Mouse (Mus musculus) frontal cortex, adult 2 months (tissue): ENCODE data around the gene Olfr971. TPM values are rescaled to one million over a fixed set of nuclear protein-coding genes. Genes with fewer than 3 reads are reported as not detected.
"Not testable (repeated sequence)": the region's sequence is repeated elsewhere in the genome, so short reads cannot be mapped to it uniquely, and the experiment has no call there.

Source experiments
- DNase-seq, 2 experiments: peaks; one replicate each; pipeline ENCODE4 v3.0.0; 2022; ENCODE audit warnings: low spot score in 1 of 2; ENCODE audit errors: extremely low spot score in 1 of 2
- polyA plus RNA-seq: library from polyadenylated mRNA; depleted of rRNA; stranded (reverse); fragments of >200 nt; gene quantifications from 2 replicates; pipeline ENCODE4 v1.2.3, GENCODE M21; 2012; rRNA removed

The Olfr971 gene
- not detected in 2 replicates for polyA plus RNA-seq

GRCm38 (mm10) chr9:39836576-39836975 lies at the start of gene Olfr971:
Gene Olfr971 (plus strand): TSS chr9:39836876.
- not testable (repeated sequence) for DNase-seq

- no peak for DNase-seq
Measured at GRCm38 (mm10) chr9:39790558-39790957, 46.1 kb upstream of the Olfr971 start, which contains the start of gene Olfr969. Gene Olfr969 (plus strand): TSS chr9:39790945.

DNA sequence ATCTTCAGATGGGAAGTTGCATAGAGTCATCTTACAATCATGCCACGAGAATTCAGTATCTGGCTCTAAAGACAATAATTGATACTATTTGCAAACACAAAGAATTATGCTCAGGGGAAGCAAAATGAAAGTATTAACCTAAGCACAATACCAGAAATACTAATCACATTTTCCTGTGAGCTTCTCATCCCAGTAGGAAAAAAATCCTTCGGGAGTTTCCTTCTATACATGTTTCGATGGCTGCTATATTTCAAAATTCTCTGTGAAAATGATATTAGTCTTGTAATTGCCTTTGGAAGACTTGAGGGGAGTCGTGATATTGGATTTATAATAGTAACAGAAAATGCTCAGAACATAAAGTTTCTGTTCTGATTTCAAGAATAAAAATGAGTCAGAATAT lies 28.1 kb upstream of the Olfr971 start, which contains the start of gene Olfr970:
Gene Olfr970 (plus strand): TSS at position 301 of the 400 bp plus-strand sequence.
- DNase-seq, result no peak

- no peak for DNase-seq
Measured at GRCm38 (mm10) chr9:39866122-39866521, 29.4 kb downstream of the Olfr971 start, which contains the start of gene Olfr972. Gene Olfr972 (plus strand): TSS chr9:39866422.

DNA sequence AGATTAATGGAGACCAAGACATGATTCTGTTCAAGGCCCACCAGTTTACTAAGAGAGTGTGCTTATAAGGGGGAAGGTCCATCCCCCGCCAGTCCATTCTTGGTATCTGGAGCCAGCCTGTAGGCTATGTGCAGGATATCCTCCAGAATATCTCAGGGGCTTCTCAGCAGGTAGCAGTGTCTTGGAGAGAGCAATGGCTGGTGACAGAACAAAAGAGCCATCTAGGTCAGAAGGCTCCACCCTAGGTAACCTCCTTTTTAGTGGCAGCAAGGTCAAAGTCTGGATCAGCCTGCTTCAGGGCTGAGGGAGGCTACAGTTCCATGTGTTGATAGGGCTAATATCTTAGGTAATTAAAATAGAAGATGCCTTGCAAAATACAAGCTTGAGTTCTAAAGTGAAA lies 35.3 kb downstream of the Olfr971 start:
- DNase-seq, result not testable (repeated sequence)

GRCm38 (mm10) chr9:39877541-39878396 lies 41.1 kb downstream of the Olfr971 start:
- DNase-seq, result not testable (repeated sequence)

Other genes starting within 250 kb of the Olfr971 start
- 4.4 and 5.5 TPM in 2 replicates for gene AW551984, start 232.5 kb upstream of the Olfr971 start, polyA plus RNA-seq
- not detected in 2 replicates for gene Olfr148, start 226.2 kb upstream of the Olfr971 start, polyA plus RNA-seq
- gene Olfr960, start 215.5 kb upstream of the Olfr971 start, polyA plus RNA-seq, result not detected in 2 replicates
- not detected in 2 replicates for gene Olfr961, start 191.8 kb upstream of the Olfr971 start, polyA plus RNA-seq
- not detected in 2 replicates for gene Olfr963, start 169.7 kb upstream of the Olfr971 start, polyA plus RNA-seq
- gene Olfr149, start 129.8 kb upstream of the Olfr971 start, polyA plus RNA-seq, result not detected in 2 replicates
- gene Olfr965, start 125.5 kb upstream of the Olfr971 start, polyA plus RNA-seq, result 0.11 TPM in 1 of 2 replicates, not detected in the other
- not detected in 2 replicates for gene Olfr150, start 105.9 kb upstream of the Olfr971 start, polyA plus RNA-seq
- gene Olfr967, start 90.6 kb upstream of the Olfr971 start, polyA plus RNA-seq, result not detected in 2 replicates
- gene Olfr968, start 53.6 kb upstream of the Olfr971 start, polyA plus RNA-seq, result not detected in 2 replicates
- gene Olfr969, start 45.9 kb upstream of the Olfr971 start, polyA plus RNA-seq, result not detected in 2 replicates
- gene Olfr970, start 28.0 kb upstream of the Olfr971 start, polyA plus RNA-seq, result not detected in 2 replicates
- gene Olfr972, start 29.5 kb downstream of the Olfr971 start, polyA plus RNA-seq, result 0.06 TPM in 1 of 2 replicates, not detected in the other
- not detected in 2 replicates for gene Olfr229, start 70.5 kb downstream of the Olfr971 start, polyA plus RNA-seq
- gene Olfr974, start 100.6 kb downstream of the Olfr971 start, polyA plus RNA-seq, result not detected in 2 replicates
- 0.02 TPM in 1 of 2 replicates, not detected in the other for gene Olfr975, start 115.2 kb downstream of the Olfr971 start, polyA plus RNA-seq
- gene Olfr976, start 124.3 kb downstream of the Olfr971 start, polyA plus RNA-seq, result not detected in 2 replicates
- gene Olfr978, start 155.2 kb downstream of the Olfr971 start, polyA plus RNA-seq, result not detected in 2 replicates
- gene Olfr979, start 166.6 kb downstream of the Olfr971 start, polyA plus RNA-seq, result not detected in 2 replicates
- gene Olfr980, start 172.7 kb downstream of the Olfr971 start, polyA plus RNA-seq, result not detected in 2 replicates
- 0.04 and 0.11 TPM in 2 replicates for gene Olfr981, start 184.6 kb downstream of the Olfr971 start, polyA plus RNA-seq
- gene Olfr982, start 237.0 kb downstream of the Olfr971 start, polyA plus RNA-seq, result not detected in 2 replicates